Mouse (Mus musculus) testis, adult 2 months (tissue): ENCODE results near the gene Zfp985.
"Not testable (repeated sequence)": the region's sequence is repeated elsewhere in the genome, so short reads cannot be mapped to it uniquely, and the experiment has no call there.

Experiments used
- CTCF ChIP-seq: fragments of 200-500 bp; IDR thresholded peaks from 2 replicates; pipeline ENCODE4 v1.5.1; 2012; ENCODE audit warnings: low read depth, mild to moderate bottlenecking, inconsistent platforms, low read length, moderate library complexity; ENCODE audit not compliant: control insufficient read depth, insufficient read depth, insufficient replicate concordance
- POLR2A ChIP-seq: fragments of 200-500 bp; IDR thresholded peaks from 2 replicates; pipeline ENCODE4 v1.6.1; 2012; ENCODE audit warnings: low read depth, mild to moderate bottlenecking, inconsistent platforms, low read length, moderate library complexity; ENCODE audit not compliant: control insufficient read depth

- not testable (repeated sequence) for TF ChIP-seq POLR2A, CTCF
These were observed 1.3 kb downstream of the Zfp985 start for GRCm38 (mm10) chr4:147554361-147554760.
